Mouse (Mus musculus): Measurements from ENCODE around the gene Vdac2. TPM values are rescaled to one million over a fixed set of nuclear protein-coding genes. Genes with fewer than 3 reads are reported as not detected.

Gene Vdac2
- polyA plus RNA-seq, 1 experiment from 2014 or later: 240 TPM

DNA sequence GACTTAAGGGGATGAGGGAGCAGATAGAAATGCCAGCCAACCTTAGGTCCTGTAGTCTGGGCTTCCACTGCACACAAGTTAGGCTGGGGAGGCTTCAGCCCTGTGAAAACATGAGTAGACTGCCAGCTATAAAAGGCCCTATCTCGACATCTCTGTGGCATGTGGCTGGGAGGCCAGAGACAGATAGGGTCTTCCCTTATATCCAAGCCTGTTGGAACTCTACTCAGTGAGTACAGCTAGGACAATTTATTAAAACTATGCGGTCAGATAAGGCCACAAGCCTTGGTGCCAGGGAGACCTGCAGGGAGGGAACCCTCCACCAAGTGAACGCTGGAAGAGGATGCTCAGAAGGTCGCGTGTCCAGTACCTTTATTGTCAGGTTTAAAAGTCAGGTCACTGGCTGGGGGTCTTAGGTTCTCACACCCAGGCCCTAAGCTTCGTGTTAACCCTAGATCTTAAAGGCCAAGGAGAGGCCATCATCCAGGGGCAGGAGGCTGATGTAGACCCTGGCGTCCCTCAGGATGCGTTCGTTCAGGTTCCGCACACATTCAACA is 21.9 kb downstream of the Vdac2 start:
- 17% methylated on average over 10 of the region's 10 CpGs for WGBS
- H3K36me3 ChIP-seq: peaks cover 42% of the 10 kb centered on the region
- peak overlapping the region; percentile 61; the same call in 1 of the 2 replicates for H3K9ac ChIP-seq
- peak overlapping the region; percentile 100 for H3K4me2 ChIP-seq (replicated peaks)
- H3K4me3 ChIP-seq: peak overlapping the region; percentile 57
- H3K27me3 ChIP-seq: no peaks in the 10 kb centered on the region
- no peaks in the 10 kb centered on the region for H3K9me3 ChIP-seq
- ATAC-seq (ENCODE audit: insufficient number of reproducible peaks, insufficient read depth, low FRiP score, low TSS enrichment): no peak
- peaks cover 20% of the 10 kb centered on the region for H3K4me1 ChIP-seq
- 0 out of 2 replicates have a peak overlapping the region, but pooled peaks have one; percentile 66 for H3K27ac ChIP-seq

DNA sequence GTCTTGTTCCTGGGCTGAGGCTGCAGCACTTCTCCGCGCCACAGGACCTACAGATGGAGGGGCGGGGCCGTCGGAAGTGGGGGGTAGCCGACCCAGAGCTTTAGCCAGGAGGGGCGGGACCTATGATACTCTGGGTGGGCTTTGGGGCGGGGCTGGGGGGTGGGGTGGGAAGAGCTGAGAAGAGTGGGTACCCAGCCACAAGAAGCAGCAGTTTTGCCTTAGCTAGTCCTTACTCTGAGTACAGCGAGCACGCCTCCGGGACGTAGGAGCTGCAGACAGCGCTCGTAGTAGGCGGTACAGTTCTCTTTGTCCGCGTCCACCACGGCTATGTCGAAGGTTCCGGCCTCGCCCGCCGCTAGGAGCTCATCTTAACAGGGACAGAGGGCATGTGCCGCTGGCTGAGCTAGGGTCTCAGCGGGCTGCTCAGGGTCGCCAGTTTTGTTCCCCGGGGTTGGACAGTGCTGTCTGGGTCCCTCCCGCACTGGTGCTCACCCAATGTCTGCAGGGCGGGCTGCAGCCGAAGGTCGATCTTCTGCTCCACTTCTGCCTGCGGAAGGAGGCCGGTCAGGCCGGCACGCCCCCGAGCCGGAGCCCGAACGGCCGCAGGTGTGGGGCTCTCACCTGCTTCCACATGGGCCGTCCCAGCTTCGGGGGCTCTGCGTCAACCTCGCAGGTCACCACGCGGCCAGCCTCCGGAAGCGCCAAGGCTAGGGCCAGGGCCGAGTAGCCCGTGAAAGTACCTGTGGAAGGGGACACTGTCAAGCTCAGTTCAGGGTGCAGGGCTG is 22.5 kb downstream of the Vdac2 start:
- Histone ChIP-seq H3K27me3 (no peaks in the 10 kb centered on the region), H3K4me2 (replicated peaks) (peak overlapping the region; percentile 100), H3K4me1 (peaks cover 22% of the 10 kb centered on the region), H3K36me3 (peaks cover 35% of the 10 kb centered on the region), H3K9me3 (no peaks in the 10 kb centered on the region), H3K27ac (peak overlapping the region; percentile 66), H3K9ac (peak overlapping the region; percentile 61), H3K4me3 (peak overlapping the region; percentile 57)
- ATAC-seq (ENCODE audit: insufficient number of reproducible peaks, insufficient read depth, low FRiP score, low TSS enrichment): peak; percentile 70
- WGBS: under 1% methylated on average over 50 of the region's 50 CpGs

DNA sequence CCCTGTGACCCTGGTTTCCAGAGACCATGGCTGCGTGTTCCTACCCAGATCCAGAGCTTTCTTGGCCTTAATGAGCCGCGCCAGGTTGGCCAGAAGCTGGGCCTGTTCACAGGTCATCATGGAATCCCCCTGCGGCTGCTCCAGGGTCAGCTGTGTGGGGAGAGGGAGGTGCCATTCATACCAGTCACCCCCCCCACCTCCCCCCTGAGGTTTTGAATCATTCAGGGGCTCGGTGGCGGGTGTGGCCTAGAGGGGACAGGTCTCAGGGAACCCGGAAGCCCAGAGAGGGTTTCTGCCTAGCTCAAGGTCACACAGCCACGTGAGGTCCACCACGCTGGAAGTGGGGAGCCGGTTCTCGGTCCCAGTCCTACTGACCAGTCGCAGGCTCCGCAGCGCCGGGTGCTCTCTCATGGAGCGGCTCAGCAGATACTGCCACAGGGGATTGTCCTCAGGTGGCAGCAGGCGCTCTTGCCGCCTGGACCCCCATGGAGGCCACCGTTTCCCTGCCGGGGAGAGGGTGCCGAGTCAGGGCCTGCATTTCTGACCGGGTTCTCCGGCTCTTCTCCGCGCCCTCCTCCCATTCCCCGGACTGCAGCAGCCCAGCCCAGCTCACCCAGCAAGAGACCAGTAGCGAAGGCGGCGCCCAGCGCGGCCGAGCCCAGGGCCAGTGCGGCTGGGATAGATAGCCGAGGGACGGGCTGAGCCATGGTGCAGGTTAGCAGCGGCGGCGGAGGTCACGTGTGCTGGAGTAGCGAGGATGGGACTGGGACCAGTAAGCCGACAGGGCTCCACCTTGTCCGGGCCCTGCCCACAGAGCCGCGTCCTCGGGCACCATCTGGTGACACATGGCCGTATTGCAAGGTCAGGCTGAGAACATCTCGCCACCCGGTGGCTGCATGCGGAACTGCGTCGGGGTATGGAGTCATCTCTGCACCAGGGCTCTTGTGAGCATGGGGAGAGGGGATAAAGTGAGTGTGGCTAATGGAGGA is 23.4 kb downstream of the Vdac2 start, which contains the start of gene Comtd1:
Comtd1 (minus strand) TSS at position 812 of the 989 bp plus-strand sequence.
- Histone ChIP-seq H3K4me2 (replicated peaks) (peak within 1 kb of the TSS; percentile 100), H3K4me3 (peak within 1 kb of the TSS; percentile 57), H3K4me1 (peaks cover 22% of the 10 kb centered on the region), H3K9me3 (no peaks in the 10 kb centered on the region), H3K36me3 (peaks cover 26% of the 10 kb centered on the region), H3K27me3 (no peaks in the 10 kb centered on the region), H3K27ac (peak within 1 kb of the TSS; percentile 66), H3K9ac (peak within 1 kb of the TSS; percentile 61)
- under 1% methylated on average over 51 of the region's 51 CpGs for WGBS
- ATAC-seq (ENCODE audit: insufficient number of reproducible peaks, insufficient read depth, low FRiP score, low TSS enrichment): peak; percentile 83

DNA sequence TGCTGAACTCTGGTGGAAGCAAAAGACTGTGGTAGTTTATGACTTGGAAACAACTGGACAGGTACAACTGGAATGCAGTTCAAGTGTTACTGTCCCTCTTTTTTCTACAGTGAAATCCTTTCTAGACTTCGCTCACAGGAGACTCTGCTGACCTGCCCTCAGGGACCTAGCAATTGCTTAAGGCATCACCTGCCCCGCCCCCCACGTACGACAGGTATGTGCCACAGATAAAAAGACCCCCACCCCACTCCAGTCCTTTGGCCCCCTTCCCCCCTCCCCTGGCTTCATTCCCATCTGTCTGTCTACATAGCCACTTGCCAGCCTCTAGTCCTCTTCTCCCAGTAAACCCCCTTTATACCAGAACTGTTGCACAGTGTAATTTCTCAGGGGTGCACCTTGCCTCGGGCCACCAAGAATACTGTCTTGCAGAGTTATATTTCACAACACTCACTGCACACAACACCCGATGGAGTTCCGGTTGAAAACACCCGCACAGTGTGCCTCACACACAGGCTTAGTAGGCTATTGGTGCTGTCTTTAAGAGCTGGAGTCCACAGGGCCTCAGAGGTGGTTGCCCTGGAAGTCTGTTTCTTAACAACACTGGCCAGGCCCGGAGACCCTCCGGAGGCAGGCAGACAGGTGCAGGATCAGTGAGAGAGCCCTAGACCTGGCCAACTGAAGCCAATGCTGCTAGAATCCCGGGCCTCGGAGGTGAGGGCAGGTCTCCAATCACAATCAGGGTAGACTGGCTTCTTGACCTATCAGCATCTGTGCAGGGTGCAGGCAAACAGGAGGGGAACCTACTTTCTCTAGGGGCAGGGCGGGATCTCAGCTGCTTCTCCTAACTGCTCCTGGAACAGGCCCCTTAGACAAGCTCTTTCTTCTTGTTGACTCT is 24.7 kb downstream of the Vdac2 start:
- no peaks in the 10 kb centered on the region for H3K9me3 ChIP-seq
- H3K36me3 ChIP-seq: peaks cover 13% of the 10 kb centered on the region
- H3K4me2 ChIP-seq (replicated peaks): no peak overlapping the region
- H3K9ac ChIP-seq: no peak overlapping the region
- peaks cover 30% of the 10 kb centered on the region for H3K4me1 ChIP-seq
- ATAC-seq (ENCODE audit: insufficient number of reproducible peaks, insufficient read depth, low FRiP score, low TSS enrichment): no peak
- H3K27ac ChIP-seq: no peak overlapping the region
- no peaks in the 10 kb centered on the region for H3K27me3 ChIP-seq
- no peak overlapping the region for H3K4me3 ChIP-seq
- WGBS: 82% methylated on average over 13 of the region's 13 CpGs

DNA sequence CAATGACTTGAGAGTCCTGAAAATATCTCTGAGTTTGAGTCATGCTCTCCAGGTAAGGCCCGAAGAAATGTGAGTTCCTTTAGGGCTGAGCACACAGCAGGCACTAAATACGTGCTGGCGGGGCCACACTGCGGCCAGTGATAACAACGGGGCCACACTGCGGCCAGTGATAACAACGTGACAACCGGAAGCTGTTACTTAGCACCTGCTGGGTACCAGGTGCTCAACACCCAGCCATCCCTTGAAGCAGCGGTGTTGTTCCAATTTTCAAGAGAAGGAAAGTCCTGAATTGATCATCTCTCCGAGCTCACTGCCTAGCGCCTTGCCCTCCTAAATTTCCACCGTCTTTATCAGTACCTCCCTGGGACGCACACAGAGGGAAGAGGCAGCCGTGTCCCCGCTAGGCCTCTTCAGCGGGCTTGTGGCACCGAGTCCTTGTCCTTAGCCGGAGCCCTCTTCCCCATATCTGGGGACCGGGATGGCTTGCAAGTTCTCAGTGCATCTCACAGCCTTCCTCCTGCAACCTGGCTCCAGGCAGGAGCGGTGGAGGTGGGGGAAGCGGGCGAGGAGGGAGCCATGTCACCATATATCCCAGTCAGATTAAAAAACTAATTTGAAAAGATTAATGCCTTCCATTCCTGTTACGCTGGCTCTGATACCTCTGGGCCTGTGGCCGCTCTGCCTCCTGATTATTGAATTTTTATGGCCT is 25.5 kb downstream of the Vdac2 start:
- H3K4me1 ChIP-seq: peaks cover 30% of the 10 kb centered on the region
- H3K4me3 ChIP-seq: no peak overlapping the region
- ATAC-seq (ENCODE audit: insufficient number of reproducible peaks, insufficient read depth, low FRiP score, low TSS enrichment): no peak
- peaks cover 8% of the 10 kb centered on the region for H3K36me3 ChIP-seq
- WGBS: 78% methylated on average over 24 of the region's 24 CpGs
- H3K9ac ChIP-seq: no peak overlapping the region
- no peak overlapping the region for H3K4me2 ChIP-seq (replicated peaks)
- no peaks in the 10 kb centered on the region for H3K9me3 ChIP-seq
- H3K27me3 ChIP-seq: no peaks in the 10 kb centered on the region
- H3K27ac ChIP-seq: no peak overlapping the region

DNA sequence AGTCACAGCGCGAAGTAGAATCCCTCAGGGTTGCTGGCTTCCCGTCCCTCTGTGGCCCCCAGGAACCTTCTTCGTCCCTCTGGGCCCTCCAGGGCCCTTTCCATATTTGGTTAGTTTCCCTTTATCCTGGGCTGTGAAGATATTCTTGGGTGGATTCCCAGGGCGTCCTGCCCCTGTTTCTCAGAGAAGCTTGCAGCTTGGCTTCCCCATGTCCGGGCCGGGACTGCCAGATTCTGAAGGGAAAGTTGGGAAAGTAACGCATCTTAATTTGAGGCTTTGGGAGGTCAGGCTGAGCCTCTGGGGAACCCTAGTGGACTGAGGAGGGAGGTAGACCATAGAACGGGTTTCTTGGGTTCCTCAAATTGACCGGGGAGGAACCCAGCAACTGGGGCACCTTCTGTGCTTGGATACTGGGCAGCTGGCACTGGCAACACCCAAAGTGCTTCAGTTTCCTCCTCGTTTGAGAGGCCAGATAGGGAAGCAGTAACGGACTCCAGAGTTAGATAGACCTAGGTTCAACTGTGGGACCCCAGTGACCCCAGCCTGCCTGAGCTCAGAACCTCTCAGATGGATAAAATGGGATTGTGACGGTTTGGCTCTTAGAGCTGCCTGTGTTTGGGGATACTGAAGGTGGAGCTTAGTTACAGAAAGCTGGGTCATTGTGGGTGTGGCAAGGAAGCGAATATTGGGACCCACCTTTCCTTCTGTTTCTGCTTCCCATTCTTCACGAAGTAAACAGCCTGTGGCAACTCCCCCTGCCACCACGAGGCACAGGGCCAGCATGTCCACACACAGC is 27.2 kb downstream of the Vdac2 start:
- Histone ChIP-seq H3K4me1 (peaks cover 25% of the 10 kb centered on the region), H3K27me3 (no peaks in the 10 kb centered on the region), H3K9me3 (no peaks in the 10 kb centered on the region), H3K27ac (no peak overlapping the region), H3K9ac (no peak overlapping the region), H3K36me3 (no peaks in the 10 kb centered on the region), H3K4me2 (replicated peaks) (no peak overlapping the region), H3K4me3 (no peak overlapping the region)
- no peak for ATAC-seq (ENCODE audit: insufficient number of reproducible peaks, insufficient read depth, low FRiP score, low TSS enrichment)
- WGBS: 85% methylated on average over 16 of the region's 16 CpGs

DNA sequence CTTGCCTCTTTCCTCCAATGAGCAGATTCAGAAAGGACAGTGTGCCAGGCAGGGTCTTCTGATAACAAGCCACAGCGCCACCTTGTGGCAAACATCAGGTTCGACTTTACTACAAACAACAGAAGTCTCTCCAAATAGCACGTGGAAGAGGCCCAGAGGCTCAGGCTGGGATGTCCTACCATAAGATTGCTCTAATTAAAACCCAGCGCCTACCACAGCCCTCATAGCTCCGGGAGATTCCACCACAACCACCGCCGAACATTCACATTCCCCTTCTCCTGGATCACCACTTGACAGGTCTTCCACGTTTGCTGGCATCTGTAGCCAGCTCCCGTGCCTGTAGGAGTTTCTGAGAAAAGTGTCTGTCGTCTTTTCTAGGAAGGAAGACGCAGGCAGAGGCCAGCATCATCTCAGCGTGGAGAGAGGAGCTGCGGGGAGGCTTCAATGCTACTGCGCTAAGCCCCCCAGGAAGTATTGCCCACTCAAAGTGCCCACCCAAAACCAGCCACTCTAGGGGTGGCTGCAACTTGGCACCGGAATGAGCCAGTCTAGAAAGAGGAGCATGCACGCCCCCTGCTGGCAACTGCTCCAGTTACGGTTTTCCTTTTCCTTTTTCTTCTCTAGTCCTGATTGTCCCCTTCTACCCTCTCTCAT is 28.5 kb downstream of the Vdac2 start:
- Histone ChIP-seq H3K9ac (no peak overlapping the region), H3K9me3 (no peaks in the 10 kb centered on the region), H3K4me2 (replicated peaks) (peak overlapping the region; percentile 44), H3K4me1 (peaks cover 15% of the 10 kb centered on the region), H3K4me3 (peak overlapping the region; percentile 13; the same call in 1 of the 2 replicates), H3K27me3 (no peaks in the 10 kb centered on the region), H3K36me3 (no peaks in the 10 kb centered on the region), H3K27ac (peak overlapping the region; percentile 38; the same call in 1 of the 2 replicates)
- WGBS: 7% methylated on average over 17 of the region's 17 CpGs
- no peak for ATAC-seq (ENCODE audit: insufficient number of reproducible peaks, insufficient read depth, low FRiP score, low TSS enrichment)

DNA sequence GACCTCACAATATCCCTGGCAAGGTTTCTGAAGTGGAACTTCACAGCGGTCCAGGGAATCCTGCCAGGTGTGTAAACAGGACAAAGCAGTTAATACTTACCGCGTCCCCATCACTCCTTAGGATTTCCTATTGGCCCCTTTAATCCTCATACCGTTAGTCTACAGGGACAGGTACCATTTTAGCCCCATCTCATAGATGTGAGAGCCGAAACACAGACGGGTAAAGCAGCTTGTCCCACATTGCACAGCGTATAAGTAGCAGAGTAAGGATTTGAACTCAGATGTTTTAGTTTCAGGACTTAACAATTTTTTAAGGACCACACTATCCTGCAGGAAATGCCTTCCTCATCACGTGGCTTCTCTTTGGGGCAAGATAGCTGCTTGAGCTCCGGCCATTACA is 29.2 kb downstream of the Vdac2 start:
- ATAC-seq (ENCODE audit: insufficient number of reproducible peaks, insufficient read depth, low FRiP score, low TSS enrichment): no peak
- Histone ChIP-seq H3K9ac (no peak overlapping the region), H3K4me1 (peaks cover 15% of the 10 kb centered on the region), H3K27me3 (no peaks in the 10 kb centered on the region), H3K27ac (no peak overlapping the region), H3K9me3 (no peaks in the 10 kb centered on the region), H3K36me3 (no peaks in the 10 kb centered on the region), H3K4me3 (no peak overlapping the region), H3K4me2 (replicated peaks) (peak overlapping the region; percentile 44; the same call in 1 of the 2 replicates)
- WGBS: 81% methylated on average over 9 of the region's 9 CpGs

DNA sequence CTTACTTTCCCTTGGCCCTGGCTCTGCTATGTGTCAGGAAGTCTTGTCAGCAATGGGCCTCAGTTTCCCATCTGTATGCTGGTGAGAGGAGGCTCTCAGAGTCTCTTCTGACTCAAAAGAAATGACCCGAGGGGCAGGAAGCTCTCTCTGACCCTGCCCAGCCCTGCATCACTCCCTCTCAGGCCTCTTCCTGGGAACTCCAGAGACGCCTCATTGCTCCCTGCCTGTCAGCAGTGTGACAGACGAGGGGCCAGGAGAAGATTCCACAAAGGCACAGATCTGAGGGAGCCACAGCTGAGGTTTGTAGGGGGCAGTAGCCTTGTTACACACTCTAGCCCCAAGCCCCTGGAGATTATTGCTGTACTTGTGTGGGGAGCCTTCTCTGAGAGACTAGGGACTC is 30.9 kb downstream of the Vdac2 start:
- H3K27ac ChIP-seq: no peak overlapping the region
- no peaks in the 10 kb centered on the region for H3K36me3 ChIP-seq
- H3K4me3 ChIP-seq: no peak overlapping the region
- no peaks in the 10 kb centered on the region for H3K9me3 ChIP-seq
- H3K4me1 ChIP-seq: peaks cover 15% of the 10 kb centered on the region
- WGBS: 31% methylated on average over 3 of the region's 3 CpGs
- no peak for ATAC-seq (ENCODE audit: insufficient number of reproducible peaks, insufficient read depth, low FRiP score, low TSS enrichment)
- no peak overlapping the region for H3K9ac ChIP-seq
- no peaks in the 10 kb centered on the region for H3K27me3 ChIP-seq
- no peak overlapping the region for H3K4me2 ChIP-seq (replicated peaks)

Measured in embryonic facial prominence, embryonic 12.5 days (tissue).